Mouse (Mus musculus): ENCODE data around the gene Chd5. TPM values are rescaled to one million over a fixed set of nuclear protein-coding genes. Genes with fewer than 3 reads are reported as not detected.

Gene Chd5
- polyA plus RNA-seq, 1 experiment from 2014 or later = not detected

DNA sequence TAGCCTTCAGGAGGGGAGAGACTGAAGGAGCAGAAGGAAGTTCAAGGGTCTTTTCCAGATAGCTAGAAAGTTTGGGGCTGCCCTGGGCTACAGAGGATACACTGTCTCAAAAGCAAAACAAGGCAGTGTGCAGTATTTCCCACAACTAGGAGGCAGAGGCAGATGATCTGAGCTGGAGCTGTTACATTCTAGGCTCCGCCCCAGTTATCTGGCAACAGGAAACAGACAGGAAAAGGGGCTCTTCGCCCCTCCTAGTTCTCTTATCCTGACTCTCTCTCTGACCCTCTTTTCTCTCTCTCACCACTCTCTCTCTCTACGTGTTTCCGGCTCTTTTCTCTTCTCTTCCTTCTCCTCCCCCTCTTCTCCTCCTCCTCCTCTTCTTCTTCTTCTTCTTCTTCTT lies 42.5 kb upstream of the Chd5 start:
- WGBS (ENCODE audit: insufficient replicate concordance) = 14% methylated on average over 4 of the region's 4 CpGs

GRCm38 (mm10) chr4:152296371-152296770 lies 42.1 kb upstream of the Chd5 start:
- Histone ChIP-seq H3K4me1 (ENCODE audit: insufficient read depth) (peaks cover 22% of the 10 kb centered on the region), H3K9ac (replicated peaks) (peak overlapping the region; percentile 71), H3K27me3 (ENCODE audit: insufficient read depth, low read length) (peaks cover 21% of the 10 kb centered on the region), H3K4me2 (ENCODE audit: low read depth, low read length) (peak overlapping the region; percentile 97), H3K9me3 (ENCODE audit: low read length) (no peaks in the 10 kb centered on the region), H3K36me3 (replicated peaks; ENCODE audit: insufficient read depth, low read length) (peaks cover 18% of the 10 kb centered on the region; the same call in 1 of the 2 replicates), H3K4me3 (ENCODE audit: low read depth, low read length) (peak overlapping the region; percentile 97), H3K27ac (ENCODE audit: low read depth) (peak overlapping the region; percentile 88)
- no peak for TF ChIP-seq EP300 (IDR thresholded peaks at IDR 0.05; ENCODE audit: low read depth)
- TF ChIP-seq CTCF (IDR thresholded peaks at IDR 0.05; ENCODE audit: low read depth) = no peak
- 7% methylated on average over 8 of the region's 8 CpGs for WGBS (ENCODE audit: insufficient replicate concordance)
- DNase-seq (no peak), ATAC-seq (no peak)

More for the DNA sequence above, 42.5 kb upstream of the Chd5 start:
- H3K36me3 ChIP-seq (replicated peaks; ENCODE audit: insufficient read depth, low read length) = peaks cover 14% of the 10 kb centered on the region; the same call in 1 of the 2 replicates
- no peak overlapping the region; the same call in 1 of the 2 replicates for H3K9ac ChIP-seq (replicated peaks)
- no peaks in the 10 kb centered on the region for H3K9me3 ChIP-seq (ENCODE audit: low read length)
- H3K27me3 ChIP-seq (ENCODE audit: insufficient read depth, low read length) = peaks cover 25% of the 10 kb centered on the region
- H3K4me1 ChIP-seq (ENCODE audit: insufficient read depth) = peaks cover 22% of the 10 kb centered on the region
- no peak overlapping the region; the same call in 1 of the 2 replicates for H3K27ac ChIP-seq (ENCODE audit: low read depth)
- no peak overlapping the region; the same call in 1 of the 2 replicates for H3K4me3 ChIP-seq (ENCODE audit: low read depth, low read length)
- H3K4me2 ChIP-seq (ENCODE audit: low read depth, low read length) = peak overlapping the region; percentile 97
- ATAC-seq = no peak
- TF ChIP-seq CTCF (IDR thresholded peaks at IDR 0.05; ENCODE audit: low read depth) = no peak
- TF ChIP-seq EP300 (IDR thresholded peaks at IDR 0.05; ENCODE audit: low read depth) = no peak
- no peak for DNase-seq

GRCm38 (mm10) chr4:152296874-152297861 lies 41.3 kb upstream of the Chd5 start, which contains the start of gene Icmt:
Gene Icmt (plus strand): TSS chr4:152297227.
- H3K27ac ChIP-seq (ENCODE audit: low read depth) = peak within 1 kb of the TSS; percentile 88
- TF ChIP-seq CTCF (IDR thresholded peaks at IDR 0.05; ENCODE audit: low read depth) = no peak
- TF ChIP-seq EP300 (IDR thresholded peaks at IDR 0.05; ENCODE audit: low read depth) = no peak; the same call in 1 of the 2 replicates
- peaks cover 19% of the 10 kb centered on the region; the same call in 1 of the 2 replicates for H3K36me3 ChIP-seq (replicated peaks; ENCODE audit: insufficient read depth, low read length)
- ATAC-seq = peak; percentile 95
- WGBS (ENCODE audit: insufficient replicate concordance) = 2% methylated on average over 102 of the region's 119 CpGs
- peak within 1 kb of the TSS; percentile 97 for H3K4me3 ChIP-seq (ENCODE audit: low read depth, low read length)
- DNase-seq = peak; percentile 100
- peak within 1 kb of the TSS; percentile 97 for H3K9ac ChIP-seq (replicated peaks)
- H3K27me3 ChIP-seq (ENCODE audit: insufficient read depth, low read length) = peaks cover 13% of the 10 kb centered on the region
- H3K9me3 ChIP-seq (ENCODE audit: low read length) = no peaks in the 10 kb centered on the region
- H3K4me2 ChIP-seq (ENCODE audit: low read depth, low read length) = peak within 1 kb of the TSS; percentile 97
- H3K4me1 ChIP-seq (ENCODE audit: insufficient read depth) = peaks cover 22% of the 10 kb centered on the region

GRCm38 (mm10) chr4:152298836-152299235 lies 39.6 kb upstream of the Chd5 start:
- Histone ChIP-seq H3K27ac (ENCODE audit: low read depth) (no peak overlapping the region), H3K4me1 (ENCODE audit: insufficient read depth) (peaks cover 22% of the 10 kb centered on the region), H3K9me3 (ENCODE audit: low read length) (no peaks in the 10 kb centered on the region), H3K27me3 (ENCODE audit: insufficient read depth, low read length) (no peaks in the 10 kb centered on the region), H3K4me3 (ENCODE audit: low read depth, low read length) (no peak overlapping the region), H3K9ac (replicated peaks) (no peak overlapping the region), H3K36me3 (replicated peaks; ENCODE audit: insufficient read depth, low read length) (peaks cover 26% of the 10 kb centered on the region), H3K4me2 (ENCODE audit: low read depth, low read length) (peak overlapping the region; percentile 97; the same call in 1 of the 2 replicates)
- ATAC-seq (no peak), DNase-seq (no peak)
- WGBS (ENCODE audit: insufficient replicate concordance) = 86% methylated on average over 14 of the region's 14 CpGs
- TF ChIP-seq EP300 (IDR thresholded peaks at IDR 0.05; ENCODE audit: low read depth) (no peak), CTCF (IDR thresholded peaks at IDR 0.05; ENCODE audit: low read depth) (no peak)

GRCm38 (mm10) chr4:152300375-152300774 lies 38.1 kb upstream of the Chd5 start:
- Histone ChIP-seq H3K9me3 (ENCODE audit: low read length) (no peaks in the 10 kb centered on the region), H3K4me1 (ENCODE audit: insufficient read depth) (peaks cover 22% of the 10 kb centered on the region), H3K4me2 (ENCODE audit: low read depth, low read length) (no peak overlapping the region), H3K27ac (ENCODE audit: low read depth) (no peak overlapping the region), H3K36me3 (replicated peaks; ENCODE audit: insufficient read depth, low read length) (peaks cover 26% of the 10 kb centered on the region), H3K27me3 (ENCODE audit: insufficient read depth, low read length) (no peaks in the 10 kb centered on the region), H3K4me3 (ENCODE audit: low read depth, low read length) (no peak overlapping the region), H3K9ac (replicated peaks) (no peak overlapping the region)
- WGBS (ENCODE audit: insufficient replicate concordance) = 89% methylated on average over 8 of the region's 8 CpGs
- ATAC-seq (no peak), DNase-seq (no peak)
- no peak for TF ChIP-seq CTCF (IDR thresholded peaks at IDR 0.05; ENCODE audit: low read depth)
- TF ChIP-seq EP300 (IDR thresholded peaks at IDR 0.05; ENCODE audit: low read depth) = no peak

DNA sequence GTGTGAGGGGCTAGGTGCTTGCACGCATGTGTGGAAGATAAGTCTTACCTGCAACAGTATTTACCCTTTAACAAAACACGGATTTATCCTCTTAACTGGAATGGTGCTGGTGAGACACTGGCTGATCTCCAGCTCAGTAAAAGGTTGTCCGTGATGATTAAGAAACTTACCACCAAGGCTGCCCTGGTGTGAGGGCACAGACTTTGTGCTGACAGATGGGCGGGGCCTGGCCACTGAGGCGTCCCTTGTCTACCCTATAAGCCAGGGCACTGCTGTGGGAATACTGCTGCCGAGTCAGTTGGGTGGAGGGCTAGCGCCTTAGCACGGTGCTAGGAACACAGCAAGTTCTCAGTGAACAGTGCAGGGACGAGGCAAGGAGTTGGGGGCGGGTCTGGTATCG lies 36.4 kb upstream of the Chd5 start:
- DNase-seq (no peak), ATAC-seq (no peak)
- WGBS (ENCODE audit: insufficient replicate concordance) = 78% methylated on average over 11 of the region's 11 CpGs

More for the DNA sequence above, 36.4 kb upstream of the Chd5 start:
- no peak overlapping the region for H3K4me3 ChIP-seq (ENCODE audit: low read depth, low read length)
- H3K27ac ChIP-seq (ENCODE audit: low read depth) = no peak overlapping the region
- no peak overlapping the region for H3K9ac ChIP-seq (replicated peaks)
- no peaks in the 10 kb centered on the region for H3K27me3 ChIP-seq (ENCODE audit: insufficient read depth, low read length)
- H3K4me1 ChIP-seq (ENCODE audit: insufficient read depth) = peaks cover 12% of the 10 kb centered on the region
- TF ChIP-seq CTCF (IDR thresholded peaks at IDR 0.05; ENCODE audit: low read depth) (no peak), EP300 (IDR thresholded peaks at IDR 0.05; ENCODE audit: low read depth) (no peak)
- peaks cover 26% of the 10 kb centered on the region for H3K36me3 ChIP-seq (replicated peaks; ENCODE audit: insufficient read depth, low read length)
- no peaks in the 10 kb centered on the region for H3K9me3 ChIP-seq (ENCODE audit: low read length)
- H3K4me2 ChIP-seq (ENCODE audit: low read depth, low read length) = no peak overlapping the region

Measured in liver, postnatal 0 days (tissue).